Mouse (Mus musculus): ENCODE results near the gene Pip5k1c. TPM values are rescaled to one million over a fixed set of nuclear protein-coding genes. Genes with fewer than 3 reads are reported as not detected.
A peak's percentile ranks its signal among the peaks of the same experiment; 100 is the strongest.

Gene Pip5k1c
- polyA plus RNA-seq, 1 experiment from 2014 or later, result 14.7 TPM

GRCm38 (mm10) chr10:81330007-81330406 is 37.2 kb downstream of the Pip5k1c start:
- no peak overlapping the region for H3K4me3 ChIP-seq (ENCODE audit: low read depth, low read length)
- H3K36me3 ChIP-seq (ENCODE audit: control insufficient read depth, insufficient read depth), result peaks cover 22% of the 10 kb centered on the region
- H3K9me3 ChIP-seq (replicated peaks; ENCODE audit: control insufficient read depth, low read length), result no peaks in the 10 kb centered on the region
- H3K27me3 ChIP-seq (ENCODE audit: control insufficient read depth, insufficient read depth, low read depth, low read length), result peaks cover 4% of the 10 kb centered on the region; the same call in 1 of the 2 replicates
- 54% methylated on average over 4 of the region's 4 CpGs for WGBS (ENCODE audit: insufficient replicate concordance)
- H3K27ac ChIP-seq (ENCODE audit: low read length), result peak overlapping the region; percentile 56
- peaks cover 8% of the 10 kb centered on the region for H3K4me1 ChIP-seq (ENCODE audit: control insufficient read depth, low read depth, low read length)
- 0 out of 2 replicates have a peak overlapping the region, but pooled peaks have one; percentile 5 for H3K4me2 ChIP-seq (ENCODE audit: low read depth, low read length)
- no peak for ATAC-seq (ENCODE audit: low read depth)
- no peak overlapping the region for H3K9ac ChIP-seq (ENCODE audit: low read depth, low read length)

- Histone ChIP-seq H3K4me1 (ENCODE audit: control insufficient read depth, low read depth, low read length) (peaks cover 5% of the 10 kb centered on the region), H3K27me3 (ENCODE audit: control insufficient read depth, insufficient read depth, low read depth, low read length) (peaks cover 4% of the 10 kb centered on the region; the same call in 1 of the 2 replicates), H3K9me3 (replicated peaks; ENCODE audit: control insufficient read depth, low read length) (no peaks in the 10 kb centered on the region), H3K27ac (ENCODE audit: low read length) (no peak overlapping the region), H3K4me2 (ENCODE audit: low read depth, low read length) (no peak overlapping the region), H3K4me3 (ENCODE audit: low read depth, low read length) (no peak overlapping the region), H3K36me3 (ENCODE audit: control insufficient read depth, insufficient read depth) (no peaks in the 10 kb centered on the region), H3K9ac (ENCODE audit: low read depth, low read length) (no peak overlapping the region)
- 64% methylated on average over 29 of the region's 29 CpGs for WGBS (ENCODE audit: insufficient replicate concordance)
- no peak for ATAC-seq (ENCODE audit: low read depth)
Measured at GRCm38 (mm10) chr10:81332277-81332676, 39.5 kb downstream of the Pip5k1c start.

GRCm38 (mm10) chr10:81334324-81334723 is 41.6 kb downstream of the Pip5k1c start:
- H3K27ac ChIP-seq (ENCODE audit: low read length), result no peak overlapping the region
- H3K4me3 ChIP-seq (ENCODE audit: low read depth, low read length), result no peak overlapping the region
- H3K36me3 ChIP-seq (ENCODE audit: control insufficient read depth, insufficient read depth), result no peaks in the 10 kb centered on the region
- no peaks in the 10 kb centered on the region for H3K9me3 ChIP-seq (replicated peaks; ENCODE audit: control insufficient read depth, low read length)
- peaks cover 8% of the 10 kb centered on the region; the same call in 1 of the 2 replicates for H3K27me3 ChIP-seq (ENCODE audit: control insufficient read depth, insufficient read depth, low read depth, low read length)
- H3K4me2 ChIP-seq (ENCODE audit: low read depth, low read length), result no peak overlapping the region
- no peak overlapping the region for H3K9ac ChIP-seq (ENCODE audit: low read depth, low read length)
- H3K4me1 ChIP-seq (ENCODE audit: control insufficient read depth, low read depth, low read length), result no peaks in the 10 kb centered on the region
- no peak for ATAC-seq (ENCODE audit: low read depth)
- WGBS (ENCODE audit: insufficient replicate concordance), result 74% methylated on average over 11 of the region's 11 CpGs

GRCm38 (mm10) chr10:81335393-81336340 is 42.9 kb downstream of the Pip5k1c start:
- ATAC-seq (ENCODE audit: low read depth), result no peak
- Histone ChIP-seq H3K9me3 (replicated peaks; ENCODE audit: control insufficient read depth, low read length) (no peaks in the 10 kb centered on the region), H3K9ac (ENCODE audit: low read depth, low read length) (no peak overlapping the region), H3K27me3 (ENCODE audit: control insufficient read depth, insufficient read depth, low read depth, low read length) (peaks cover 8% of the 10 kb centered on the region; the same call in 1 of the 2 replicates), H3K4me3 (ENCODE audit: low read depth, low read length) (no peak overlapping the region), H3K27ac (ENCODE audit: low read length) (no peak overlapping the region), H3K4me1 (ENCODE audit: control insufficient read depth, low read depth, low read length) (peaks cover 6% of the 10 kb centered on the region), H3K4me2 (ENCODE audit: low read depth, low read length) (no peak overlapping the region), H3K36me3 (ENCODE audit: control insufficient read depth, insufficient read depth) (no peaks in the 10 kb centered on the region)
- WGBS (ENCODE audit: insufficient replicate concordance), result 64% methylated on average over 19 of the region's 19 CpGs

GRCm38 (mm10) chr10:81336558-81336957 is 43.8 kb downstream of the Pip5k1c start:
- Histone ChIP-seq H3K9ac (ENCODE audit: low read depth, low read length) (no peak overlapping the region), H3K4me1 (ENCODE audit: control insufficient read depth, low read depth, low read length) (peaks cover 14% of the 10 kb centered on the region), H3K4me3 (ENCODE audit: low read depth, low read length) (no peak overlapping the region), H3K36me3 (ENCODE audit: control insufficient read depth, insufficient read depth) (no peaks in the 10 kb centered on the region), H3K27ac (ENCODE audit: low read length) (no peak overlapping the region), H3K4me2 (ENCODE audit: low read depth, low read length) (no peak overlapping the region), H3K9me3 (replicated peaks; ENCODE audit: control insufficient read depth, low read length) (no peaks in the 10 kb centered on the region), H3K27me3 (ENCODE audit: control insufficient read depth, insufficient read depth, low read depth, low read length) (peaks cover 12% of the 10 kb centered on the region)
- no peak for ATAC-seq (ENCODE audit: low read depth)
- WGBS (ENCODE audit: insufficient replicate concordance), result 75% methylated on average over 4 of the region's 4 CpGs

- H3K36me3 ChIP-seq (ENCODE audit: control insufficient read depth, insufficient read depth), result no peaks in the 10 kb centered on the region
- H3K4me1 ChIP-seq (ENCODE audit: control insufficient read depth, low read depth, low read length), result peaks cover 20% of the 10 kb centered on the region
- H3K4me3 ChIP-seq (ENCODE audit: low read depth, low read length), result no peak overlapping the region
- peaks cover 49% of the 10 kb centered on the region for H3K27me3 ChIP-seq (ENCODE audit: control insufficient read depth, insufficient read depth, low read depth, low read length)
- H3K9ac ChIP-seq (ENCODE audit: low read depth, low read length), result no peak overlapping the region
- ATAC-seq (ENCODE audit: low read depth), result 0 out of 2 replicates have a peak, but pooled peaks have one; percentile 36
- H3K9me3 ChIP-seq (replicated peaks; ENCODE audit: control insufficient read depth, low read length), result no peaks in the 10 kb centered on the region
- no peak overlapping the region for H3K4me2 ChIP-seq (ENCODE audit: low read depth, low read length)
- 41% methylated on average over 17 of the region's 17 CpGs for WGBS (ENCODE audit: insufficient replicate concordance)
- no peak overlapping the region for H3K27ac ChIP-seq (ENCODE audit: low read length)
Measured at GRCm38 (mm10) chr10:81340551-81341332, 48.0 kb downstream of the Pip5k1c start.

GRCm38 (mm10) chr10:81341333-81341949 is 48.7 kb downstream of the Pip5k1c start:
- Histone ChIP-seq H3K4me2 (ENCODE audit: low read depth, low read length) (no peak overlapping the region), H3K9me3 (replicated peaks; ENCODE audit: control insufficient read depth, low read length) (no peaks in the 10 kb centered on the region), H3K27me3 (ENCODE audit: control insufficient read depth, insufficient read depth, low read depth, low read length) (peaks cover 51% of the 10 kb centered on the region), H3K4me3 (ENCODE audit: low read depth, low read length) (no peak overlapping the region), H3K36me3 (ENCODE audit: control insufficient read depth, insufficient read depth) (no peaks in the 10 kb centered on the region), H3K27ac (ENCODE audit: low read length) (no peak overlapping the region), H3K9ac (ENCODE audit: low read depth, low read length) (no peak overlapping the region), H3K4me1 (ENCODE audit: control insufficient read depth, low read depth, low read length) (peaks cover 24% of the 10 kb centered on the region)
- no peak for ATAC-seq (ENCODE audit: low read depth)
- 29% methylated on average over 16 of the region's 16 CpGs for WGBS (ENCODE audit: insufficient replicate concordance)

- Histone ChIP-seq H3K27ac (ENCODE audit: low read length) (no peak within 1 kb of the TSS), H3K4me2 (ENCODE audit: low read depth, low read length) (peak within 1 kb of the TSS; percentile 66), H3K27me3 (ENCODE audit: control insufficient read depth, insufficient read depth, low read depth, low read length) (peaks cover 50% of the 10 kb centered on the region), H3K4me3 (ENCODE audit: low read depth, low read length) (peak within 1 kb of the TSS; percentile 53), H3K4me1 (ENCODE audit: control insufficient read depth, low read depth, low read length) (peaks cover 36% of the 10 kb centered on the region), H3K36me3 (ENCODE audit: control insufficient read depth, insufficient read depth) (no peaks in the 10 kb centered on the region), H3K9me3 (replicated peaks; ENCODE audit: control insufficient read depth, low read length) (no peaks in the 10 kb centered on the region), H3K9ac (ENCODE audit: low read depth, low read length) (peak within 1 kb of the TSS; percentile 38)
- WGBS (ENCODE audit: insufficient replicate concordance), result 6% methylated on average over 54 of the region's 67 CpGs
- no peak for ATAC-seq (ENCODE audit: low read depth)
Measured at GRCm38 (mm10) chr10:81342686-81343505, 50.1 kb downstream of the Pip5k1c start, which contains the start of gene Gipc3. TSS of gene Gipc3 (minus strand) at chr10:81343266.

All from liver, embryonic 16.5 days (tissue).